Comparison of ENCODE assay signal across 8 mouse cellular contexts in the genomic region with DNA sequence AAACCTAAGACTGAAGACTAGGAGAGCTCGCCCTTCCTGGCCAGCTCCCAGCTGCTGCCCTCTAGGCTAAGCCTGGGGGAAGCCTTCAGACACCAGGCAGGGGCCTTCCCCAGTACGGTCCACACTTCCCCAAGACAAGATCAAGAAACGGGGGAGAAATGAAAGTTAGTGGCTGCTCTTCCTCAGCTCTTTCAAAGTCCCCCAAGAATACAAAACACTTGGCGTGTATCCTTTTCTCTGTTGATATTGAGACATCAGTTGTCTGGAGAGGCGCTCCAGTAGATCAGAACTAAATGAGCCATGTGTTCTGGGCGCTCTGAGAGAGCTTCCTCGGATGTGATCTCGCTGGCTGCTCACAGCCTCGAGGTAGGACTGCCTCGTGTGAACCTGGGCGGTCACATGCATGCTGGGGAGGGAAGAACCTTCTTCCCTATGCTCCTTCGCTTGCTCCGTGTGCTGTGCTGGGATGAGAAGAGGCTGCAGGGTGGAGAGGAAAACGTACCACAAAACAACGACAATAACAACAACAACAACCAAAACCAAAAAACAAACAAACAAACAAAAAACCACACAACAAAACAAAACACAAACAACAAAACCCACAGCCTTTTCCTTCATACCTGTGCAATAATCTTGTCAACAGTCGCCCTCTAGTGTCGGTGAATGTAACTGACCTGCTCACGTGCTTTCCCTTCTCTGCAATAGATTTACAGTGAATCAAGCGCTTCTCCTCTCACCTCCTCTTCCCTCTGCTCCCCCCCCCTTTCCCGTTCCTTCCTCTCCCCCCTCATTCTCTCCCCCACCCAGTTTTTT. TPM values are rescaled to one million over a fixed set of nuclear protein-coding genes. Genes with fewer than 3 reads are reported as not detected.
A peak's percentile ranks its signal among the peaks of the same experiment; 100 is the strongest.
DNase-seq lines count a peak whose midpoint lies in the region; ATAC-seq and TF ChIP-seq lines count a peak whose summit lies in the region.

No protein-coding gene starts in this region.

- peak overlapping the region; percentile 70 for H3K4me2 ChIP-seq in heart, embryonic 12.5 days
- peak overlapping the region; percentile 53 for H3K4me2 ChIP-seq in kidney, embryonic 16.5 days (replicated peaks; ENCODE audit: low read depth, low read length)
- peak overlapping the region; percentile 58 for H3K4me2 ChIP-seq in liver, embryonic 11.5 days
- peak overlapping the region; percentile 95 for H3K4me2 ChIP-seq in myocyte (ENCODE audit: low read depth)
- peak overlapping the region; percentile 48 for H3K4me2 ChIP-seq in stomach, postnatal 0 days (replicated peaks; ENCODE audit: low read depth)

- H3K9ac ChIP-seq in heart, embryonic 12.5 days = no peak overlapping the region
- H3K9ac ChIP-seq in kidney, embryonic 16.5 days (replicated peaks; ENCODE audit: low read length) = peak overlapping the region; percentile 49
- peak overlapping the region; percentile 38; the same call in 1 of the 2 replicates for H3K9ac ChIP-seq in liver, embryonic 11.5 days (ENCODE audit: low read depth, low read length)
- H3K9ac ChIP-seq in stomach, postnatal 0 days (ENCODE audit: low read length) = no peak overlapping the region

- peak; percentile 83 for TF ChIP-seq CTCF in stomach, postnatal 0 days (IDR thresholded peaks at IDR 0.05; ENCODE audit: low read depth)

- no peak for TF ChIP-seq EP300 in stomach, postnatal 0 days (optimal IDR thresholded peaks at IDR 0.05)

- no peaks in the 10 kb centered on the region for H3K36me3 ChIP-seq in embryonic facial prominence, embryonic 10.5 days (replicated peaks)
- H3K36me3 ChIP-seq in heart, embryonic 12.5 days = no peaks in the 10 kb centered on the region
- no peaks in the 10 kb centered on the region for H3K36me3 ChIP-seq in kidney, embryonic 16.5 days (ENCODE audit: insufficient read depth, low read length)
- no peaks in the 10 kb centered on the region for H3K36me3 ChIP-seq in liver, embryonic 11.5 days (ENCODE audit: control insufficient read depth, insufficient read depth, low read length)
- H3K36me3 ChIP-seq in myocyte (ENCODE audit: control insufficient read depth, insufficient read depth) = no peaks in the 10 kb centered on the region
- H3K36me3 ChIP-seq in stomach, postnatal 0 days (ENCODE audit: control insufficient read depth, insufficient read depth, low read length) = no peaks in the 10 kb centered on the region

- H3K27me3 ChIP-seq in embryonic facial prominence, embryonic 10.5 days (replicated peaks; ENCODE audit: low read depth, poor library complexity, severe bottlenecking) = 0 out of 2 replicates have a peak, but pooled peaks cover 5% of the 10 kb centered on the region
- no peaks in the 10 kb centered on the region for H3K27me3 ChIP-seq in heart, embryonic 12.5 days (replicated peaks)
- no peaks in the 10 kb centered on the region for H3K27me3 ChIP-seq in kidney, embryonic 16.5 days (ENCODE audit: insufficient read depth, low read length)
- no peaks in the 10 kb centered on the region for H3K27me3 ChIP-seq in liver, embryonic 11.5 days (replicated peaks; ENCODE audit: control insufficient read depth, insufficient read depth, low read length)
- H3K27me3 ChIP-seq in myocyte (ENCODE audit: control insufficient read depth, insufficient read depth, insufficient read length) = no peaks in the 10 kb centered on the region
- no peaks in the 10 kb centered on the region for H3K27me3 ChIP-seq in stomach, postnatal 0 days (ENCODE audit: control insufficient read depth, insufficient read depth, low read length)

- WGBS in embryonic facial prominence, embryonic 10.5 days = 23% methylated on average over 20 of the region's 20 CpGs
- WGBS in heart, embryonic 12.5 days = 25% methylated on average over 20 of the region's 20 CpGs
- 23% methylated on average over 20 of the region's 20 CpGs for WGBS in kidney, embryonic 16.5 days
- 24% methylated on average over 20 of the region's 20 CpGs for WGBS in liver, embryonic 11.5 days
- WGBS in stomach, postnatal 0 days = 21% methylated on average over 20 of the region's 20 CpGs

- peak overlapping the region; percentile 89 for H3K27ac ChIP-seq in embryonic facial prominence, embryonic 10.5 days (replicated peaks)
- no peak overlapping the region for H3K27ac ChIP-seq in heart, embryonic 12.5 days (ENCODE audit: poor library complexity, severe bottlenecking)
- no peak overlapping the region for H3K27ac ChIP-seq in kidney, embryonic 16.5 days (ENCODE audit: low read length)
- H3K27ac ChIP-seq in liver, embryonic 11.5 days (ENCODE audit: low read depth, low read length) = no peak overlapping the region
- H3K27ac ChIP-seq in stomach, postnatal 0 days (replicated peaks) = no peak overlapping the region

- H3K9me3 ChIP-seq in embryonic facial prominence, embryonic 10.5 days = no peaks in the 10 kb centered on the region
- no peaks in the 10 kb centered on the region for H3K9me3 ChIP-seq in heart, embryonic 12.5 days (replicated peaks)
- no peaks in the 10 kb centered on the region for H3K9me3 ChIP-seq in kidney, embryonic 16.5 days (ENCODE audit: low read length)
- H3K9me3 ChIP-seq in liver, embryonic 11.5 days (ENCODE audit: control insufficient read depth, low read length) = no peaks in the 10 kb centered on the region
- H3K9me3 ChIP-seq in stomach, postnatal 0 days (ENCODE audit: control insufficient read depth, low read length) = no peaks in the 10 kb centered on the region

- H3K4me1 ChIP-seq in embryonic facial prominence, embryonic 10.5 days = peaks cover 29% of the 10 kb centered on the region
- peaks cover 27% of the 10 kb centered on the region for H3K4me1 ChIP-seq in heart, embryonic 12.5 days (replicated peaks)
- peaks cover 22% of the 10 kb centered on the region for H3K4me1 ChIP-seq in kidney, embryonic 16.5 days (ENCODE audit: insufficient read depth, low read length)
- peaks cover 13% of the 10 kb centered on the region for H3K4me1 ChIP-seq in liver, embryonic 11.5 days (replicated peaks; ENCODE audit: control insufficient read depth, insufficient read depth, low read length)
- H3K4me1 ChIP-seq in stomach, postnatal 0 days (replicated peaks; ENCODE audit: control insufficient read depth, insufficient read depth) = 0 out of 2 replicates have a peak, but pooled peaks cover 2% of the 10 kb centered on the region

- H3K4me3 ChIP-seq in embryonic facial prominence, embryonic 10.5 days = peak overlapping the region; percentile 47
- peak overlapping the region; percentile 39 for H3K4me3 ChIP-seq in heart, embryonic 12.5 days
- peak overlapping the region; percentile 33; the same call in 1 of the 2 replicates for H3K4me3 ChIP-seq in kidney, embryonic 16.5 days (ENCODE audit: low read length)
- H3K4me3 ChIP-seq in liver, embryonic 11.5 days (ENCODE audit: low read depth, low read length) = peak overlapping the region; percentile 22; the same call in 1 of the 2 replicates
- H3K4me3 ChIP-seq in myocyte = peak overlapping the region; percentile 12
- H3K4me3 ChIP-seq in stomach, postnatal 0 days (ENCODE audit: low read depth, low read length) = peak overlapping the region; percentile 10; the same call in 1 of the 2 replicates

- 0 out of 2 replicates have a peak, but pooled peaks have one; percentile 64 for ATAC-seq in heart, embryonic 12.5 days (ENCODE audit: insufficient number of reproducible peaks, low FRiP score)
- peak; percentile 52; the same call in 1 of the 2 replicates for ATAC-seq in kidney, embryonic 16.5 days (ENCODE audit: low FRiP score, low TSS enrichment)
- peak; percentile 58 for ATAC-seq in liver, embryonic 11.5 days (replicated peaks; ENCODE audit: low FRiP score)
- ATAC-seq in stomach, postnatal 0 days (ENCODE audit: low FRiP score, low TSS enrichment) = peak; percentile 51; the same call in 1 of the 2 replicates

- peak; percentile 73 to 75 for DNase-seq in B cell, adult 2 months
- DNase-seq in adrenal gland, postnatal 10 days = peak; percentile 77
- DNase-seq in embryonic facial prominence, embryonic 10.5 days (ENCODE audit: low spot score) = peak; percentile 71
- peak; percentile 59 for DNase-seq in liver, embryonic 11.5 days (ENCODE audit: low spot score)
- peak; percentile 64 for DNase-seq in stomach, postnatal 0 days (ENCODE audit: low spot score)

- TF ChIP-seq POLR2A in myocyte (IDR thresholded peaks at IDR 0.05; ENCODE audit: insufficient read length, low read depth) = no peak

- H3ac ChIP-seq in myocyte (ENCODE audit: control insufficient read depth, insufficient read length) = no peak overlapping the region

- H3K79me2 ChIP-seq in myocyte (ENCODE audit: control insufficient read depth, insufficient read depth) = no peaks in the 10 kb centered on the region

TF ChIP-seq in myocyte, 11 proteins besides CTCF, POLR2A, EP300 and RAD21:
- TF ChIP-seq REST (IDR thresholded peaks at IDR 0.05; ENCODE audit: insufficient read depth, insufficient read length) (no peak), USF1 (IDR thresholded peaks at IDR 0.05; ENCODE audit: low read depth) (peak; percentile 80), MYOG (IDR thresholded peaks at IDR 0.05; ENCODE audit: control insufficient read depth in 1 of 3, insufficient read depth in 1 of 3, insufficient read length in 2 of 3, low read depth in 2 of 3) (peak in 1 of 3 experiments; percentile 0)

RNA-seq across cellular contexts. Expression of gene Ccnl1, which starts 28.0 kb away (rescaled TPM):
- total RNA-seq in adrenal gland, postnatal 10 days (2021) = 10 to 100 TPM; 91.1 to 99.3 TPM
- 102 and 104 TPM in 2 replicates for polyA plus RNA-seq in embryonic facial prominence, embryonic 10.5 days (2016; fragmentation: Nextera tagmentation; extraction: Ambion mirVana)
- polyA plus RNA-seq in heart, embryonic 12.5 days (2016; fragmentation: Nextera tagmentation; extraction: Ambion mirVana) = 89.8 and 102 TPM in 2 replicates
- polyA plus RNA-seq in kidney, embryonic 16.5 days (2015; fragmentation: Nextera tagmentation; extraction: Ambion mirVana) = 103 and 104 TPM in 2 replicates
- 107 TPM in 2 replicates for polyA plus RNA-seq in liver, embryonic 11.5 days (2014; fragmentation: Nextera tagmentation; extraction: Ambion mirVana)
- 12.8 TPM for polyA plus RNA-seq in myocyte (2012; fragmentation: generic; extraction: Trizol)
- 51.4 and 54.3 TPM in 2 replicates for polyA plus RNA-seq in stomach, postnatal 0 days (2015; fragmentation: Nextera tagmentation; extraction: Ambion mirVana)

Comparison
In these comparisons a context has a peak if more than half of its experiments do, and no peak if none do; other contexts are left out.
1. H3K9ac ChIP-seq: peak in kidney, embryonic 16.5 days (single experiment) and liver, embryonic 11.5 days (single experiment); none in heart, embryonic 12.5 days (single experiment) and stomach, postnatal 0 days (single experiment).
2. Peak in every context shown above with its lines, with median percentiles within 50 percentile points of each other: DNase-seq, H3K4me3 ChIP-seq, ATAC-seq and H3K4me2 ChIP-seq.